Mouse (Mus musculus) hindbrain, postnatal 0 days (tissue): ENCODE results near the gene Nradd. TPM values are rescaled to one million over a fixed set of nuclear protein-coding genes. Genes with fewer than 3 reads are reported as not detected.

Experiments used
- ATAC-seq: fragments of 200-750 bp; cut with Nextera tagmentation; 2 replicates; pipeline ENCODE4 v1.8.0; 2017; ENCODE audit warnings: mild to moderate bottlenecking, moderate TSS enrichment, moderate library complexity
- DNase-seq: peaks from one replicate; pipeline ENCODE4 v3.0.0-alpha.2; 2015; ENCODE audit warnings: low spot score
- H3K27ac ChIP-seq: fragments of 300-500 bp; sonication (generic); 2 replicates; pipeline ENCODE4 v1.5.1; 2014; ENCODE audit warnings: mild to moderate bottlenecking
- H3K27me3 ChIP-seq: fragments of 300-500 bp; sonication (generic); 2 replicates; pipeline ENCODE4 v1.6.1; 2014; ENCODE audit warnings: low read length, mixed read lengths; ENCODE audit not compliant: insufficient read depth
- H3K36me3 ChIP-seq: fragments of 300-500 bp; sonication (generic); 2 replicates; pipeline ENCODE4 v1.6.1; 2014; ENCODE audit warnings: low read length, mixed read lengths; ENCODE audit not compliant: insufficient read depth
- H3K4me1 ChIP-seq: fragments of 300-500 bp; sonication (generic); 2 replicates; pipeline ENCODE4 v1.6.1; 2014; ENCODE audit warnings: antibody characterized with exemption, low read length, mixed read lengths; ENCODE audit not compliant: insufficient read depth
- H3K4me2 ChIP-seq: fragments of 300-500 bp; sonication (generic); 2 replicates; pipeline ENCODE4 v1.6.1; 2014; ENCODE audit warnings: low read depth, mild to moderate bottlenecking, low read length, moderate library complexity, mixed read lengths
- H3K4me3 ChIP-seq: fragments of 300-500 bp; sonication (generic); 2 replicates; pipeline ENCODE4 v1.5.1; 2014; ENCODE audit warnings: low read length
- H3K9ac ChIP-seq: fragments of 300-500 bp; sonication (generic); replicated peaks from 2 replicates; pipeline ENCODE4 v1.6.1; 2014; ENCODE audit warnings: mild to moderate bottlenecking, low read length, moderate library complexity, mixed read lengths
- H3K9me3 ChIP-seq: fragments of 300-500 bp; sonication (generic); 2 replicates; pipeline ENCODE4 v1.6.1; 2016; ENCODE audit warnings: low read length, mixed read lengths
- CTCF ChIP-seq: IDR thresholded peaks from 2 replicates; pipeline ENCODE4 v1.5.1; 2016; ENCODE audit warnings: antibody characterized with exemption, control low read depth, low read depth
- WGBS: fragments of 180-500 bp; shearing (Covaris S2); extraction: QIAGEN DNeasy Blood & Tissue Kit; methylation state at CpG from one replicate; pipeline ENCODE4 v1.1.7; 2014; 5-methylcytosine and 5-hydroxymethylcytosine counted together
- polyA plus RNA-seq: library from polyadenylated mRNA; unstranded; fragments of >200 nt; fragmentation: Nextera tagmentation; extraction: Ambion mirVana; gene quantifications from 2 replicates; pipeline ENCODE4 v1.2.1, GENCODE M21; 2015
- total RNA-seq: library from RNA; depleted of rRNA; stranded (reverse); fragments of >200 nt; gene quantifications from 2 replicates; pipeline ENCODE4 v1.2.3, GENCODE M21; 2014

Nradd gene
- total and polyA plus RNA-seq, 2 experiments from 2014 or later: 19.3 to 23.1 TPM

DNA sequence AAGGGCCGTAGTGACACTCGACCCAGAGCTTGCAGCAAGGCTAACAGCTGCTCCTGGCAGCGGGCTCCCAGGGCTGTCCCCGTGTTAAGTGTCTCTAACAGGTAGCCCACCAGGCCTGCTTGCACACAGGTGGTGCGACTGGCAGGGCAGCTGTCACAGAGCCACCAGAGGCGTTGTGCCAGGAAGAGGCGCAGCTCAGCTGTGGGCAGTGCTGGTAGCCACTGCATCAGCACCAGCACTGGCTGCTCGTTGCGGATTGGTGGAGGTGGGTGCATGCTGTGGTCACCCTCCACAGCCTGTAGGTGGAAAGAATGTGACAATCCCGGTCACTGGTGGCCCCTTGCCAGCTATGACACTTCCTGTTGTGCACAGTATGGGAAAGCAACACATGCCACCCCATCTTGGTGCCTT lies 14.4 kb upstream of the Nradd start:
- ATAC-seq: peak; percentile 33; the same call in 1 of the 2 replicates
- Histone ChIP-seq H3K4me2 (no peak overlapping the region), H3K4me1 (no peaks in the 10 kb centered on the region), H3K4me3 (no peak overlapping the region), H3K27me3 (no peaks in the 10 kb centered on the region), H3K27ac (no peak overlapping the region), H3K36me3 (no peaks in the 10 kb centered on the region), H3K9me3 (no peaks in the 10 kb centered on the region), H3K9ac (no peak overlapping the region)
- peak; percentile 14; the same call in 1 of the 2 replicates for TF ChIP-seq CTCF
- peak; percentile 38 for DNase-seq
- 63% methylated on average over 10 of the region's 10 CpGs for WGBS

GRCm38 (mm10) chr9:110635225-110635624 lies 11.0 kb upstream of the Nradd start:
- H3K36me3 ChIP-seq: no peaks in the 10 kb centered on the region
- no peaks in the 10 kb centered on the region for H3K9me3 ChIP-seq
- ATAC-seq: peak; percentile 47
- no peak overlapping the region for H3K4me3 ChIP-seq
- WGBS: 11% methylated on average over 19 of the region's 19 CpGs
- H3K4me1 ChIP-seq: no peaks in the 10 kb centered on the region
- H3K9ac ChIP-seq: no peak overlapping the region
- peak; percentile 97 for TF ChIP-seq CTCF
- no peaks in the 10 kb centered on the region for H3K27me3 ChIP-seq
- no peak overlapping the region for H3K27ac ChIP-seq
- peak; percentile 88 for DNase-seq
- no peak overlapping the region for H3K4me2 ChIP-seq

GRCm38 (mm10) chr9:110633882-110634281 lies 9.6 kb upstream of the Nradd start:
- DNase-seq (no peak), ATAC-seq (no peak)
- WGBS: 84% methylated on average over 17 of the region's 17 CpGs
- no peaks in the 10 kb centered on the region for H3K36me3 ChIP-seq
- no peak overlapping the region for H3K27ac ChIP-seq
- no peak overlapping the region for H3K4me3 ChIP-seq
- no peaks in the 10 kb centered on the region for H3K9me3 ChIP-seq
- no peak overlapping the region for H3K4me2 ChIP-seq
- no peak for TF ChIP-seq CTCF
- no peaks in the 10 kb centered on the region for H3K27me3 ChIP-seq
- no peak overlapping the region for H3K9ac ChIP-seq
- H3K4me1 ChIP-seq: no peaks in the 10 kb centered on the region

GRCm38 (mm10) chr9:110632671-110633070 lies 8.4 kb upstream of the Nradd start:
- no peaks in the 10 kb centered on the region for H3K4me1 ChIP-seq
- 80% methylated on average over 15 of the region's 15 CpGs for WGBS
- H3K4me2 ChIP-seq: no peak overlapping the region
- DNase-seq (no peak), ATAC-seq (no peak)
- no peak overlapping the region for H3K4me3 ChIP-seq
- no peak for TF ChIP-seq CTCF
- no peaks in the 10 kb centered on the region for H3K9me3 ChIP-seq
- H3K9ac ChIP-seq: no peak overlapping the region
- H3K36me3 ChIP-seq: no peaks in the 10 kb centered on the region
- no peaks in the 10 kb centered on the region for H3K27me3 ChIP-seq
- no peak overlapping the region for H3K27ac ChIP-seq

GRCm38 (mm10) chr9:110631651-110632275 lies 7.5 kb upstream of the Nradd start:
- Histone ChIP-seq H3K4me1 (no peaks in the 10 kb centered on the region), H3K9me3 (no peaks in the 10 kb centered on the region), H3K36me3 (no peaks in the 10 kb centered on the region; the same call in 1 of the 2 replicates), H3K4me3 (0 out of 2 replicates have a peak overlapping the region, but pooled peaks have one; percentile 3), H3K9ac (0 out of 2 replicates have a peak overlapping the region, but pooled peaks have one; percentile 3), H3K27me3 (no peaks in the 10 kb centered on the region), H3K4me2 (peak overlapping the region; percentile 45), H3K27ac (no peak overlapping the region; the same call in 1 of the 2 replicates)
- TF ChIP-seq CTCF: peak; percentile 49
- WGBS: 21% methylated on average over 30 of the region's 30 CpGs
- ATAC-seq (peak; percentile 44), DNase-seq (peak; percentile 64)

- no peak overlapping the region for H3K9ac ChIP-seq
- ATAC-seq: peak; percentile 38
Measured at GRCm38 (mm10) chr9:110631191-110631590, 6.9 kb upstream of the Nradd start.

GRCm38 (mm10) chr9:110630171-110630570 lies 5.9 kb upstream of the Nradd start:
- Histone ChIP-seq H3K27me3 (no peaks in the 10 kb centered on the region), H3K4me1 (no peaks in the 10 kb centered on the region), H3K36me3 (no peaks in the 10 kb centered on the region; the same call in 1 of the 2 replicates), H3K9ac (no peak overlapping the region), H3K4me2 (no peak overlapping the region), H3K27ac (no peak overlapping the region), H3K9me3 (no peaks in the 10 kb centered on the region), H3K4me3 (no peak overlapping the region)
- ATAC-seq (no peak), DNase-seq (no peak)
- WGBS: 80% methylated on average over 15 of the region's 15 CpGs
- TF ChIP-seq CTCF: no peak

More at GRCm38 (mm10) chr9:110631191-110631590, 6.9 kb upstream of the Nradd start:
- no peaks in the 10 kb centered on the region for H3K9me3 ChIP-seq
- peak; percentile 79 for TF ChIP-seq CTCF
- H3K4me2 ChIP-seq: peak overlapping the region; percentile 45
- H3K27ac ChIP-seq: no peak overlapping the region
- peak; percentile 85 for DNase-seq
- no peaks in the 10 kb centered on the region; the same call in 1 of the 2 replicates for H3K36me3 ChIP-seq
- WGBS: 13% methylated on average over 10 of the region's 10 CpGs
- H3K27me3 ChIP-seq: no peaks in the 10 kb centered on the region
- 0 out of 2 replicates have a peak overlapping the region, but pooled peaks have one; percentile 3 for H3K4me3 ChIP-seq
- H3K4me1 ChIP-seq: no peaks in the 10 kb centered on the region
